In genomic region chr17:68004581-68005330, GRCm38 (mm10) we compare ENCODE assay signal across 8 mouse cellular contexts. TPM values are rescaled to one million over a fixed set of nuclear protein-coding genes. Genes with fewer than 3 reads are reported as not detected.
DNase-seq lines count a peak whose midpoint lies in the region; ATAC-seq and TF ChIP-seq lines count a peak whose summit lies in the region.

No protein-coding gene starts in this region.

- 0 out of 2 replicates have a peak, but pooled peaks have one; percentile 31 for ATAC-seq in kidney, postnatal 0 days (replicated peaks; ENCODE audit: low FRiP score, low read depth)
- ATAC-seq in forebrain, embryonic 16.5 days: peak; percentile 51
- ATAC-seq in liver, embryonic 15.5 days (ENCODE audit: insufficient read depth): 0 out of 2 replicates have a peak, but pooled peaks have one; percentile 13
- ATAC-seq in neural tube, embryonic 12.5 days (ENCODE audit: low FRiP score, low read depth): peak; percentile 39; the same call in 1 of the 2 replicates

- peak overlapping the region; percentile 61 for H3K4me2 ChIP-seq in kidney, postnatal 0 days (ENCODE audit: low read length)
- peak overlapping the region; percentile 60 for H3K4me2 ChIP-seq in forebrain, embryonic 16.5 days (ENCODE audit: low read length)
- H3K4me2 ChIP-seq in liver, embryonic 15.5 days: peak overlapping the region; percentile 78
- H3K4me2 ChIP-seq in neural tube, embryonic 12.5 days (replicated peaks): peak overlapping the region; percentile 87

- H3K27me3 ChIP-seq in kidney, postnatal 0 days (ENCODE audit: insufficient read depth, low read length): no peaks in the 10 kb centered on the region
- H3K27me3 ChIP-seq in forebrain, embryonic 16.5 days (replicated peaks; ENCODE audit: control insufficient read depth, insufficient read depth, low read length): 0 out of 2 replicates have a peak, but pooled peaks cover 2% of the 10 kb centered on the region
- peaks cover 17% of the 10 kb centered on the region for H3K27me3 ChIP-seq in liver, embryonic 15.5 days
- no peaks in the 10 kb centered on the region for H3K27me3 ChIP-seq in neural tube, embryonic 12.5 days (replicated peaks)

- peaks cover 12% of the 10 kb centered on the region for H3K4me1 ChIP-seq in kidney, postnatal 0 days (replicated peaks; ENCODE audit: insufficient read depth, low read length)
- H3K4me1 ChIP-seq in forebrain, embryonic 16.5 days (replicated peaks; ENCODE audit: control insufficient read depth, insufficient read depth, low read length): peaks cover 9% of the 10 kb centered on the region
- H3K4me1 ChIP-seq in liver, embryonic 15.5 days (replicated peaks): peaks cover 8% of the 10 kb centered on the region
- peaks cover 12% of the 10 kb centered on the region for H3K4me1 ChIP-seq in neural tube, embryonic 12.5 days

- no peaks in the 10 kb centered on the region for H3K9me3 ChIP-seq in kidney, postnatal 0 days (replicated peaks; ENCODE audit: low read length)
- H3K9me3 ChIP-seq in forebrain, embryonic 16.5 days (ENCODE audit: control insufficient read depth, low read length): no peaks in the 10 kb centered on the region
- H3K9me3 ChIP-seq in liver, embryonic 15.5 days (replicated peaks): no peaks in the 10 kb centered on the region
- no peaks in the 10 kb centered on the region for H3K9me3 ChIP-seq in neural tube, embryonic 12.5 days

- intact Hi-C loops in left cerebral cortex, postnatal 4 days (cut with DNase I): loop anchor here (10.0 kb wide), 1 partner anchor 130 kb away; no protein-coding TSS in a partner anchor

- peak overlapping the region; percentile 68; the same call in 1 of the 2 replicates for H3K9ac ChIP-seq in kidney, postnatal 0 days (ENCODE audit: low read depth, low read length)
- peak overlapping the region; percentile 69 for H3K9ac ChIP-seq in forebrain, embryonic 16.5 days (replicated peaks; ENCODE audit: low read depth, low read length)
- H3K9ac ChIP-seq in liver, embryonic 15.5 days: no peak overlapping the region
- H3K9ac ChIP-seq in neural tube, embryonic 12.5 days: peak overlapping the region; percentile 73

- H3K27ac ChIP-seq in kidney, postnatal 0 days: peak overlapping the region; percentile 73
- peak overlapping the region; percentile 83 for H3K27ac ChIP-seq in forebrain, embryonic 16.5 days (ENCODE audit: low read length)
- peak overlapping the region; percentile 33; the same call in 1 of the 2 replicates for H3K27ac ChIP-seq in liver, embryonic 15.5 days (replicated peaks)
- peak overlapping the region; percentile 42; the same call in 1 of the 2 replicates for H3K27ac ChIP-seq in neural tube, embryonic 12.5 days

- under 1% methylated on average over 10 of the region's 10 CpGs for WGBS in kidney, postnatal 0 days
- WGBS in forebrain, embryonic 16.5 days: 9% methylated on average over 10 of the region's 10 CpGs
- WGBS in liver, embryonic 15.5 days (ENCODE audit: insufficient replicate concordance): 12% methylated on average over 10 of the region's 10 CpGs
- WGBS in neural tube, embryonic 12.5 days: 8% methylated on average over 10 of the region's 10 CpGs

- TF ChIP-seq CTCF in kidney, postnatal 0 days (IDR thresholded peaks at IDR 0.05; ENCODE audit: low read depth): no peak

- no peaks in the 10 kb centered on the region for H3K36me3 ChIP-seq in kidney, postnatal 0 days (ENCODE audit: insufficient read depth, low read length)
- no peaks in the 10 kb centered on the region for H3K36me3 ChIP-seq in forebrain, embryonic 16.5 days (ENCODE audit: control insufficient read depth, insufficient read depth)
- H3K36me3 ChIP-seq in liver, embryonic 15.5 days (replicated peaks): no peaks in the 10 kb centered on the region
- no peaks in the 10 kb centered on the region for H3K36me3 ChIP-seq in neural tube, embryonic 12.5 days

- DNase-seq in kidney, postnatal 0 days (ENCODE audit: low spot score): peak; percentile 75
- DNase-seq in kidney, postnatal 36 days: no peak
- DNase-seq in right cerebral cortex, adult 2 months (ENCODE audit: low spot score in 2 of 2): no peak
- DNase-seq in left cerebral cortex, postnatal 4 days: no peak
- no peak for DNase-seq in right cerebral cortex, postnatal 10 days (ENCODE audit: low spot score in 2 of 2)

- H3K4me3 ChIP-seq in kidney, postnatal 0 days (replicated peaks; ENCODE audit: low read depth, low read length): peak overlapping the region; percentile 70
- peak overlapping the region; percentile 79 for H3K4me3 ChIP-seq in forebrain, embryonic 16.5 days (replicated peaks; ENCODE audit: low read length)
- peak overlapping the region; percentile 59 for H3K4me3 ChIP-seq in liver, embryonic 15.5 days (replicated peaks)
- peak overlapping the region; percentile 69 for H3K4me3 ChIP-seq in neural tube, embryonic 12.5 days

RNA-seq across cellular contexts. Expression of gene Arhgap28, which starts 0.8 kb away (rescaled TPM):
- 11.5 and 12.3 TPM in 2 replicates for polyA plus RNA-seq in kidney, postnatal 0 days (2015; fragmentation: Nextera tagmentation; extraction: Ambion mirVana)
- polyA plus RNA-seq in forebrain, embryonic 16.5 days (2015; fragmentation: Nextera tagmentation; extraction: Ambion mirVana): 6.7 and 8.5 TPM in 2 replicates
- polyA plus RNA-seq in liver, embryonic 15.5 days (2015; fragmentation: Nextera tagmentation; extraction: Ambion mirVana): 0.85 and 0.90 TPM in 2 replicates
- 26.8 and 27.0 TPM in 2 replicates for polyA plus RNA-seq in neural tube, embryonic 12.5 days (2016; fragmentation: Nextera tagmentation; extraction: Ambion mirVana)
- total RNA-seq in left cerebral cortex, postnatal 4 days (2021): 1 to 10 TPM; 7.3 to 8.5 TPM

Comparison
In these comparisons a context has a peak if more than half of its experiments do, and no peak if none do; other contexts are left out.
1. H3K27ac ChIP-seq: peak in every context shown above with its lines; median percentile 83 in forebrain, embryonic 16.5 days; 73 in kidney, postnatal 0 days; 42 in neural tube, embryonic 12.5 days; 33 in liver, embryonic 15.5 days.